Mouse (Mus musculus) kidney, postnatal 10 days (tissue): Measurements from ENCODE around the gene Evi2a.

ENCODE experiments used
- DNase-seq: peaks from one replicate; pipeline ENCODE4 v3.0.0; 2021; ENCODE audit warnings: mixed read lengths

Evi2a gene

GRCm38 (mm10) chr11:79523560-79524309 lies 6.7 kb downstream of the Evi2a start, which contains the start of gene Evi2b:
Evi2b (minus strand) TSS chr11:79523762.
- no peak for DNase-seq

- DNase-seq = no peak
Observed at GRCm38 (mm10) chr11:79522944-79523343, 7.5 kb downstream of the Evi2a start.

- DNase-seq = no peak
Observed at GRCm38 (mm10) chr11:79521930-79522329, 8.5 kb downstream of the Evi2a start.

GRCm38 (mm10) chr11:79520772-79521171 lies 9.6 kb downstream of the Evi2a start:
- no peak for DNase-seq

- no peak for DNase-seq
Observed at GRCm38 (mm10) chr11:79519878-79520291, 10.5 kb downstream of the Evi2a start.

GRCm38 (mm10) chr11:79519299-79519698 lies 11.1 kb downstream of the Evi2a start:
- DNase-seq = no peak

- no peak for DNase-seq
Observed at GRCm38 (mm10) chr11:79515798-79516197, 14.6 kb downstream of the Evi2a start.

- no peak for DNase-seq
Observed at GRCm38 (mm10) chr11:79515331-79515730, 15.1 kb downstream of the Evi2a start.

GRCm38 (mm10) chr11:79511970-79512369 lies 18.4 kb downstream of the Evi2a start:
- DNase-seq = no peak

- no peak for DNase-seq
Observed at GRCm38 (mm10) chr11:79504506-79504905, 25.9 kb downstream of the Evi2a start.

GRCm38 (mm10) chr11:79503845-79504244 lies 26.6 kb downstream of the Evi2a start, which contains the start of gene Omg:
Omg (minus strand) TSS chr11:79504084.
- DNase-seq = no peak

- no peak for DNase-seq
Observed at GRCm38 (mm10) chr11:79502917-79503316, 27.5 kb downstream of the Evi2a start.

- DNase-seq = no peak
Observed at GRCm38 (mm10) chr11:79494976-79495800, 35.2 kb downstream of the Evi2a start.

- DNase-seq = no peak
Observed at GRCm38 (mm10) chr11:79484721-79485120, 45.7 kb downstream of the Evi2a start.

- DNase-seq = no peak
Observed at GRCm38 (mm10) chr11:79483876-79484528, 46.4 kb downstream of the Evi2a start.

- no peak for DNase-seq
Observed at GRCm38 (mm10) chr11:79483392-79483791, 47.0 kb downstream of the Evi2a start.
